Comparison of ENCODE assay signal across 19 mouse cellular contexts in genomic region chr14:101687696-101688095, GRCm38 (mm10). TPM values are rescaled to one million over a fixed set of nuclear protein-coding genes. Genes with fewer than 3 reads are reported as not detected.
"Had no signal": no experiment of that assay in that cellular context is flagged by ENCODE, and none has a peak within 500 bp of the region (broad histone marks: within the 10 kb centered on the region; RNA-seq: fewer than 3 reads in every experiment).

No protein-coding gene starts in this region.

- H3K4me1 ChIP-seq: intestine, embryonic 15.5 days; limb, embryonic 12.5 days; limb, embryonic 15.5 days; liver, embryonic 13.5 days; midbrain, embryonic 12.5 days; midbrain, embryonic 15.5 days; neural tube, embryonic 12.5 days; neural tube, embryonic 15.5 days; stomach, embryonic 15.5 days had no signal

- H3K4me2 ChIP-seq: intestine, embryonic 15.5 days; limb, embryonic 12.5 days; limb, embryonic 15.5 days; liver, embryonic 13.5 days; midbrain, embryonic 12.5 days; midbrain, embryonic 15.5 days; neural tube, embryonic 12.5 days; neural tube, embryonic 15.5 days; stomach, embryonic 15.5 days had no signal

- H3K4me3 ChIP-seq: intestine, embryonic 15.5 days; limb, embryonic 12.5 days; limb, embryonic 15.5 days; liver, embryonic 13.5 days; midbrain, embryonic 12.5 days; midbrain, embryonic 15.5 days; neural tube, embryonic 12.5 days; neural tube, embryonic 15.5 days; stomach, embryonic 15.5 days had no signal

- H3K9ac ChIP-seq: intestine, embryonic 15.5 days; limb, embryonic 12.5 days; limb, embryonic 15.5 days; liver, embryonic 13.5 days; midbrain, embryonic 12.5 days; midbrain, embryonic 15.5 days; neural tube, embryonic 12.5 days; neural tube, embryonic 15.5 days; stomach, embryonic 15.5 days had no signal

- H3K27me3 ChIP-seq: intestine, embryonic 15.5 days; limb, embryonic 12.5 days; limb, embryonic 15.5 days; liver, embryonic 13.5 days; midbrain, embryonic 12.5 days; midbrain, embryonic 15.5 days; neural tube, embryonic 12.5 days; neural tube, embryonic 15.5 days; stomach, embryonic 15.5 days had no signal

- H3K27ac ChIP-seq: intestine, embryonic 15.5 days; kidney, postnatal 0 days; limb, embryonic 12.5 days; limb, embryonic 15.5 days; liver, embryonic 13.5 days; macrophage; midbrain, embryonic 12.5 days; midbrain, embryonic 15.5 days; neural tube, embryonic 12.5 days; neural tube, embryonic 15.5 days; stomach, embryonic 15.5 days had no signal

- H3K9me3 ChIP-seq: intestine, embryonic 15.5 days; limb, embryonic 12.5 days; limb, embryonic 15.5 days; liver, embryonic 13.5 days; midbrain, embryonic 12.5 days; midbrain, embryonic 15.5 days; neural tube, embryonic 12.5 days; neural tube, embryonic 15.5 days; stomach, embryonic 15.5 days had no signal

- ATAC-seq: intestine, embryonic 15.5 days; midbrain, embryonic 15.5 days had no signal

- H3K36me3 ChIP-seq: intestine, embryonic 15.5 days; limb, embryonic 15.5 days; stomach, embryonic 15.5 days had no signal

- DNase-seq: left cerebral cortex, postnatal 4 days; liver, embryonic 13.5 days; lung, adult 2 months; lung, postnatal 14 days; retina, postnatal 1 day; right cerebral cortex, postnatal 25 days; spleen, adult 18-20 months; thymus, postnatal 25 days had no signal

RNA-seq across cellular contexts. Expression of gene Gm9922, which starts 41.9 kb away (rescaled TPM):
- polyA plus RNA-seq: liver, embryonic 13.5 days; liver, embryonic 16.5 days; macrophage; midbrain, embryonic 15.5 days had no signal

RNA-seq across cellular contexts. Expression of gene Lmo7, which starts 42.1 kb away (rescaled TPM):
- polyA plus RNA-seq: macrophage had no signal
